Comparison of ENCODE assay signal across 25 mouse cellular contexts in genomic region chr17:32146718-32147117, GRCm38 (mm10). TPM values are rescaled to one million over a fixed set of nuclear protein-coding genes. Genes with fewer than 3 reads are reported as not detected.
A peak's percentile ranks its signal among the peaks of the same experiment; 100 is the strongest.
DNase-seq lines count a peak whose midpoint lies in the region; ATAC-seq and TF ChIP-seq lines count a peak whose summit lies in the region.
"Had no signal": no experiment of that assay in that cellular context is flagged by ENCODE, and none has a peak within 500 bp of the region (broad histone marks: within the 10 kb centered on the region; RNA-seq: fewer than 3 reads in every experiment).

No protein-coding gene starts in this region.

- H3K36me3 ChIP-seq in hindbrain, embryonic 13.5 days: peaks cover 46% of the 10 kb centered on the region
- peaks cover 14% of the 10 kb centered on the region; the same call in 1 of the 2 replicates for H3K36me3 ChIP-seq in hindbrain, embryonic 11.5 days (ENCODE audit: control insufficient read depth, insufficient read depth, low read length)
- peaks cover 43% of the 10 kb centered on the region for H3K36me3 ChIP-seq in neural tube, embryonic 13.5 days
- no peaks in the 10 kb centered on the region for H3K36me3 ChIP-seq in neural tube, embryonic 15.5 days
- peaks cover 8% of the 10 kb centered on the region; the same call in 1 of the 2 replicates for H3K36me3 ChIP-seq in stomach, postnatal 0 days (ENCODE audit: control insufficient read depth, insufficient read depth, low read length)
- H3K36me3 ChIP-seq: liver, embryonic 15.5 days had no signal

- WGBS in hindbrain, embryonic 13.5 days: 87% methylated on average over 8 of the region's 8 CpGs
- 95% methylated on average over 8 of the region's 8 CpGs for WGBS in hindbrain, embryonic 11.5 days
- 90% methylated on average over 8 of the region's 8 CpGs for WGBS in neural tube, embryonic 13.5 days
- WGBS in neural tube, embryonic 15.5 days: 82% methylated on average over 8 of the region's 8 CpGs
- WGBS in stomach, postnatal 0 days: 91% methylated on average over 8 of the region's 8 CpGs

- TF ChIP-seq EP300 in stomach, postnatal 0 days (optimal IDR thresholded peaks at IDR 0.05): no peak

- 0 out of 2 replicates have a peak, but pooled peaks have one; percentile 16 for ATAC-seq in hindbrain, embryonic 13.5 days (ENCODE audit: low FRiP score)
- ATAC-seq in hindbrain, embryonic 11.5 days (ENCODE audit: low FRiP score): no peak
- ATAC-seq in neural tube, embryonic 13.5 days (ENCODE audit: low read depth): peak; percentile 41; the same call in 1 of the 2 replicates
- no peak for ATAC-seq in neural tube, embryonic 15.5 days (ENCODE audit: low FRiP score)
- peak; percentile 18; the same call in 1 of the 2 replicates for ATAC-seq in stomach, postnatal 0 days (ENCODE audit: low FRiP score, low TSS enrichment)

- no peaks in the 10 kb centered on the region for H3K9me3 ChIP-seq in hindbrain, embryonic 13.5 days
- no peaks in the 10 kb centered on the region for H3K9me3 ChIP-seq in hindbrain, embryonic 11.5 days (ENCODE audit: control insufficient read depth, low read length)
- H3K9me3 ChIP-seq in neural tube, embryonic 13.5 days: no peaks in the 10 kb centered on the region
- H3K9me3 ChIP-seq in neural tube, embryonic 15.5 days (replicated peaks): no peaks in the 10 kb centered on the region
- H3K9me3 ChIP-seq in stomach, postnatal 0 days (ENCODE audit: control insufficient read depth, low read length): no peaks in the 10 kb centered on the region
- H3K9me3 ChIP-seq: embryonic facial prominence, embryonic 10.5 days; heart, embryonic 13.5 days; limb, embryonic 10.5 days; liver, embryonic 15.5 days; lung, embryonic 15.5 days; midbrain, embryonic 10.5 days had no signal

- DNase-seq in cerebellum, postnatal 10 days: peak; percentile 26 to 41
- no peak for DNase-seq in cerebellum, adult 18-20 months
- DNase-seq in hindbrain, embryonic 11.5 days (ENCODE audit: low spot score): no peak
- no peak for DNase-seq in stomach, postnatal 0 days (ENCODE audit: low spot score)
- no peak for DNase-seq in lung, postnatal 25 days (ENCODE audit: low spot score)
- DNase-seq: adrenal gland, postnatal 10 days; cerebellum, adult 9-11 months; heart, adult 18-20 months; heart, postnatal 14 days; kidney, adult 18-20 months; kidney, postnatal 4 days; liver; lung, postnatal 4 days; right cerebral cortex, postnatal 4 days; thymus, adult 18-20 months; thymus, postnatal 4 days had no signal

- no peaks in the 10 kb centered on the region for H3K27me3 ChIP-seq in hindbrain, embryonic 13.5 days
- no peaks in the 10 kb centered on the region for H3K27me3 ChIP-seq in hindbrain, embryonic 11.5 days (ENCODE audit: control insufficient read depth, insufficient read depth, low read length)
- no peaks in the 10 kb centered on the region for H3K27me3 ChIP-seq in neural tube, embryonic 13.5 days
- no peaks in the 10 kb centered on the region for H3K27me3 ChIP-seq in neural tube, embryonic 15.5 days (replicated peaks)
- H3K27me3 ChIP-seq in stomach, postnatal 0 days (ENCODE audit: control insufficient read depth, insufficient read depth, low read length): no peaks in the 10 kb centered on the region
- H3K27me3 ChIP-seq: heart, embryonic 13.5 days; lung, embryonic 15.5 days had no signal

- no peak overlapping the region for H3K4me2 ChIP-seq in hindbrain, embryonic 13.5 days
- no peak overlapping the region for H3K4me2 ChIP-seq in hindbrain, embryonic 11.5 days (replicated peaks; ENCODE audit: low read depth, low read length)
- H3K4me2 ChIP-seq in neural tube, embryonic 13.5 days: no peak overlapping the region
- H3K4me2 ChIP-seq in neural tube, embryonic 15.5 days: no peak overlapping the region
- H3K4me2 ChIP-seq in stomach, postnatal 0 days (replicated peaks; ENCODE audit: low read depth): no peak overlapping the region
- H3K4me2 ChIP-seq: heart, embryonic 13.5 days; liver, embryonic 15.5 days; lung, embryonic 15.5 days had no signal

- no peak overlapping the region for H3K4me3 ChIP-seq in hindbrain, embryonic 13.5 days
- no peak overlapping the region for H3K4me3 ChIP-seq in hindbrain, embryonic 11.5 days (ENCODE audit: low read depth, low read length)
- no peak overlapping the region for H3K4me3 ChIP-seq in neural tube, embryonic 13.5 days
- H3K4me3 ChIP-seq in neural tube, embryonic 15.5 days (replicated peaks): no peak overlapping the region
- no peak overlapping the region for H3K4me3 ChIP-seq in stomach, postnatal 0 days (ENCODE audit: low read depth, low read length)
- H3K4me3 ChIP-seq: embryonic facial prominence, embryonic 10.5 days; heart, embryonic 13.5 days; limb, embryonic 10.5 days; liver, embryonic 15.5 days; lung, embryonic 15.5 days; midbrain, embryonic 10.5 days had no signal

- no peak for TF ChIP-seq CTCF in stomach, postnatal 0 days (IDR thresholded peaks at IDR 0.05; ENCODE audit: low read depth)

- H3K27ac ChIP-seq in hindbrain, embryonic 13.5 days: no peak overlapping the region
- no peak overlapping the region for H3K27ac ChIP-seq in hindbrain, embryonic 11.5 days (ENCODE audit: low read depth, low read length)
- H3K27ac ChIP-seq in neural tube, embryonic 13.5 days (replicated peaks): no peak overlapping the region
- no peak overlapping the region for H3K27ac ChIP-seq in neural tube, embryonic 15.5 days (replicated peaks)
- no peak overlapping the region for H3K27ac ChIP-seq in stomach, postnatal 0 days (replicated peaks)
- H3K27ac ChIP-seq: embryonic facial prominence, embryonic 10.5 days; heart, embryonic 13.5 days; limb, embryonic 10.5 days; liver, embryonic 15.5 days; lung, embryonic 15.5 days; midbrain, embryonic 10.5 days had no signal

- H3K9ac ChIP-seq in hindbrain, embryonic 13.5 days: no peak overlapping the region
- no peak overlapping the region for H3K9ac ChIP-seq in hindbrain, embryonic 11.5 days (ENCODE audit: low read depth, low read length)
- H3K9ac ChIP-seq in neural tube, embryonic 13.5 days: no peak overlapping the region
- H3K9ac ChIP-seq in neural tube, embryonic 15.5 days (replicated peaks): no peak overlapping the region
- no peak overlapping the region for H3K9ac ChIP-seq in stomach, postnatal 0 days (ENCODE audit: low read length)
- H3K9ac ChIP-seq: heart, embryonic 13.5 days; liver, embryonic 15.5 days; lung, embryonic 15.5 days had no signal

- peaks cover 19% of the 10 kb centered on the region for H3K4me1 ChIP-seq in hindbrain, embryonic 13.5 days (replicated peaks)
- no peaks in the 10 kb centered on the region for H3K4me1 ChIP-seq in hindbrain, embryonic 11.5 days (replicated peaks; ENCODE audit: control insufficient read depth, insufficient read depth, low read length)
- H3K4me1 ChIP-seq in neural tube, embryonic 13.5 days (replicated peaks): peaks cover 5% of the 10 kb centered on the region
- H3K4me1 ChIP-seq in neural tube, embryonic 15.5 days: peaks cover 7% of the 10 kb centered on the region
- H3K4me1 ChIP-seq in stomach, postnatal 0 days (replicated peaks; ENCODE audit: control insufficient read depth, insufficient read depth): no peaks in the 10 kb centered on the region

RNA-seq across cellular contexts. Expression of gene Notch3, which starts 19.9 kb away (rescaled TPM):
- polyA plus RNA-seq in hindbrain, embryonic 13.5 days (2015; fragmentation: Nextera tagmentation; extraction: Ambion mirVana): 8.2 and 8.6 TPM in 2 replicates
- polyA plus RNA-seq in hindbrain, embryonic 11.5 days (2014; fragmentation: Nextera tagmentation; extraction: Ambion mirVana): 20.3 and 24.7 TPM in 2 replicates
- 7.6 and 9.0 TPM in 2 replicates for polyA plus RNA-seq in neural tube, embryonic 13.5 days (2015; fragmentation: Nextera tagmentation; extraction: Ambion mirVana)
- polyA plus RNA-seq in neural tube, embryonic 15.5 days (2015; fragmentation: Nextera tagmentation; extraction: Ambion mirVana): 6.1 and 9.2 TPM in 2 replicates
- 3.9 and 4.0 TPM in 2 replicates for polyA plus RNA-seq in stomach, postnatal 0 days (2015; fragmentation: Nextera tagmentation; extraction: Ambion mirVana)

RNA-seq across cellular contexts. Expression of gene Ephx3, which starts 42.6 kb away (rescaled TPM):
- 0.10 and 0.23 TPM in 2 replicates for polyA plus RNA-seq in hindbrain, embryonic 13.5 days (2015; fragmentation: Nextera tagmentation; extraction: Ambion mirVana)
- 0.14 and 0.20 TPM in 2 replicates for polyA plus RNA-seq in hindbrain, embryonic 11.5 days (2014; fragmentation: Nextera tagmentation; extraction: Ambion mirVana)
- 0.20 TPM in 1 of 2 replicates, not detected in the other for polyA plus RNA-seq in neural tube, embryonic 13.5 days (2015; fragmentation: Nextera tagmentation; extraction: Ambion mirVana)
- 0.24 and 0.60 TPM in 2 replicates for polyA plus RNA-seq in neural tube, embryonic 15.5 days (2015; fragmentation: Nextera tagmentation; extraction: Ambion mirVana)
- polyA plus RNA-seq in stomach, postnatal 0 days (2015; fragmentation: Nextera tagmentation; extraction: Ambion mirVana): 45.6 and 48.8 TPM in 2 replicates
- polyA plus RNA-seq: heart, embryonic 13.5 days; limb, embryonic 10.5 days had no signal

Comparison
In these comparisons a context has a peak if more than half of its experiments do, and no peak if none do; other contexts are left out.
1. DNase-seq: peak in cerebellum, postnatal 10 days (2 of 2); none in cerebellum, adult 18-20 months (0 of 2), hindbrain, embryonic 11.5 days (single experiment), stomach, postnatal 0 days (single experiment) and lung, postnatal 25 days (single experiment).
2. ATAC-seq: peak in hindbrain, embryonic 13.5 days (single experiment), neural tube, embryonic 13.5 days (single experiment) and stomach, postnatal 0 days (single experiment); none in hindbrain, embryonic 11.5 days (single experiment) and neural tube, embryonic 15.5 days (single experiment).
3. RNA of gene Ephx3, which starts 42.6 kb away (polyA plus RNA-seq): 45.6 to 48.8 TPM in stomach, postnatal 0 days; 0.24 to 0.60 TPM in neural tube, embryonic 15.5 days, 0.14 to 0.20 TPM in hindbrain, embryonic 11.5 days, 0.20 TPM in neural tube, embryonic 13.5 days and 0.10 to 0.23 TPM in hindbrain, embryonic 13.5 days; every median in the first group is over 10 times any median in the second.